Mouse (Mus musculus): ENCODE measurements around the gene Zfp277. TPM values are rescaled to one million over a fixed set of nuclear protein-coding genes. Genes with fewer than 3 reads are reported as not detected.

The Zfp277 gene
- total RNA-seq (2022) = 10 to 100 TPM; 19.8 to 23.3 (median 20.0) TPM

- peak; percentile 95 to 100 for DNase-seq (ENCODE audit: low spot score in 2 of 2)
These were observed at the start of gene Zfp277, which contains the start of gene Dock4 for GRCm38 (mm10) chr12:40445648-40446449. Zfp277 (minus strand) TSS chr12:40445902. Dock4 (plus strand) TSS chr12:40445952.

- no peak for DNase-seq (ENCODE audit: low spot score in 2 of 2)
These were observed 40.5 kb upstream of the Zfp277 start for GRCm38 (mm10) chr12:40486047-40486837.

GRCm38 (mm10) chr12:40485210-40485609 lies 39.5 kb upstream of the Zfp277 start:
- no peak for DNase-seq (ENCODE audit: low spot score in 2 of 2)

DNA sequence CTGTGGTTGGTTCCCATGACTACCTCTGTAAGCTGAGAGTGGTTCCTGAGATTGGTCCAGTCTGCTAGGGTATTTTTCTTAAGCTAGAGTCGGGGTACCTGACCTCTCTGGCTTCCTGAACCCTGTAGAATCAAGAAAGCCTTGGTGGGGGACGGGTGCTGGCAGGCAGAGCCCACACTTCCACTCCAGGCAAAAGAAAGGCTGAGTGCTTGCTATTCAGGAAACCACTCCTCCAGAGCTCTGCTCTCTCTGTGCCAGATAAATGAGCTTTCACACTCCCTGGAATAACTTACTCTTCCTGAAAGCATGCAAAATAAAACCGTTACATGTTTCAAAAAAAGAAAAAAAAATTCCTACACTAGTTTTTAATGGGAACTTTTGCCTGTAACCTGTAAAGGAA lies 38.5 kb upstream of the Zfp277 start:
- peak in 1 of 2 experiments; percentile 47 for DNase-seq (ENCODE audit: low spot score in 2 of 2)

DNA sequence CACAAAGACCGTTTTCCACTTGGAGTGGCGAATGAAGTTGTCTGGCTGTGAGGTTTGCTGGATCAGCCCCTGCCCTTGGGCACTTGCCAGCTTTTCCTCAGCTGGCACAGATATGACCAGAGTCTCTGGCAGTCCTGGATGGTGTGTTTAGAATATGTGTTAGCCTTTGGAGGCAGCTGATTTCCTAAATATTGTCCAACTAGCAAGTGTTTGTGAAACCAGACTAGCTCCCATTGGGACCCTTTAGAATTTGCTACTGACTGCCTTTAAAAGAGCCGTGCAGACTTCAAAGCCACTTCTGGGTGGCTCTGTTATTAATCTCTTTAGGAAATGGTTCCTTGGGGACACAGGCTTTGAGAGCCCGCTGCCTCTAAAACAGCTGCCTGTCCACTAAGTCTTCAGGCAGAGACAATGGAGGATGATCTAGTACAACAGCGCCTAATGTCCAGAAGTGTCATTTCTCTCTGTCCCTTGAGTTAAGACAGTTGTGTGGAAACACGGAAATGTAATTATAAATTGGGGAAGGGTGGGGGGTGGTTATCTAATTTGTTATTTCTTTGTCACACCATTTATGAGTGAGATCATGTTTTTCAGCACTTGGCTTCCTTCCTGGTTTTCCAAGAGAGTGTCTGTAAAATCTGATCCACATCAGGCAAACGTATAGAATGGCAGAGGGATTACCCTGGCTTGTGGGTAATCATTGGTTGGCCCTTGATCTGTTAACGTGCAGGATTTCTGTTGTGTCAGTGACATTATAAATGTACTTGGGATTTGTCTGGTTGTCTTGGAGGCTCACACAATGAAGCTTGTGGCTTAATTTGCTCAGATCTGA lies 32.1 kb upstream of the Zfp277 start:
- DNase-seq (ENCODE audit: low spot score in 2 of 2) = no peak

DNA sequence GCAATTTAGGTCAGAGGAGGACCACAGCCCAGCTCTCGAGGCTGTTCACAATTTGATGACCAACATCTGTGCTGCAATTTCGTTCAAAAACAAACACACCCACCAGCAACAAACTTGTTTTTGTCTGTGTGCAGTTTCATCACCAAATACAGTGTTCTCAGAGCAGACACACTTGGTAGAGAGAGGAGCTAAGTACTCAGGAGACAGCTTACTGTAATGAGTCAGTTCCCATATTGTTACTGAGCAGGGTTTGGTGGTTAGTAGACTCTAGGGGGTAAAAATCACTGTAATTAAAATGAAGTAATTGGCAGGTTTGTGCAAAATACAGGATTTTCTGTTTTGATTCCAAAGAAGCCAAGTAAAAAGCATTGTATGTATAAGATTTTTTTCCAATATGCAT lies 28.0 kb upstream of the Zfp277 start:
- no peak for DNase-seq (ENCODE audit: low spot score in 2 of 2)

- no peak for DNase-seq (ENCODE audit: low spot score in 2 of 2)
These were observed 26.1 kb upstream of the Zfp277 start for GRCm38 (mm10) chr12:40471649-40472399.

DNA sequence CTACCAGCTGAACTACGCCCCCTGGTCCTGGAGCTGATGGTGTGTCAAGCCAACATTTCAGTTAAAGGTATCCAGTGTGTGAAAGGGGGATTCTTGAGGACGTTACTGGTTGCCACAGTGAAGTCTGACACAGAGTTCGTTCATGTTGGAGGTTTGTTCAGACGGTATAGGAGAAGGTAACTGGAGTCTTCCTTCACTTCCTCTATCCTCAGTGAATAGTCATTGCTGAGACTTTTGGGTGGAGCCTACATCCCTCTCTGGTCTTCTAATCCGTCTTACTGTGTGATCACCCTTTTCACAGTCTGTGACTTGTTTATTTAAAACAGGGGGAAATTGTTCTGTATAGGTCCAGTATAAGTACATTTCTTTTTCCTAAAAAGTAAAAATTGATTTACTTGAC lies 23.3 kb upstream of the Zfp277 start:
- DNase-seq (ENCODE audit: low spot score in 2 of 2) = no peak

- no peak for DNase-seq (ENCODE audit: low spot score in 2 of 2)
These were observed 22.5 kb upstream of the Zfp277 start for GRCm38 (mm10) chr12:40468235-40468634.

DNA sequence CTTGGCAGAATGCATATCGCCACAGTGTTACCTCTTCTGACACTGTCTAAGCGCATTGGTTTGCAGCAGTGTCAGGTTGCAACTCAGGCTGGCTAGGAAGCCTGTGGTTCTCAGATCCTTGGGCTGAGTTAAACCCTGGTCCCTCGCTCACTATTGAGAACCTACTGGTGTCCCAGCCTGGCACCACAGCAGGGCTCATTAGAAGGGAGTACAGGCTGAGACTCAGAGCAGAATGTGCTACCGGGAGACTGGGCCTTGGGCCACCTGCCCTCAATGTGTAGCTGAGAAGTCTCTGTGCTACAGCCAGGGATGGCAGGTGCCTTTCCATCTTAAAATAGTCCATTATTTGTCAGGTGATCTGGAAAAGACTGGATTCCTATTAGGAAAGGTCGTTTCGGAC lies 18.6 kb upstream of the Zfp277 start:
- peak in 1 of 2 experiments; percentile 50 for DNase-seq (ENCODE audit: low spot score in 2 of 2)

GRCm38 (mm10) chr12:40463828-40464227 lies 18.1 kb upstream of the Zfp277 start:
- DNase-seq (ENCODE audit: low spot score in 2 of 2) = no peak

DNA sequence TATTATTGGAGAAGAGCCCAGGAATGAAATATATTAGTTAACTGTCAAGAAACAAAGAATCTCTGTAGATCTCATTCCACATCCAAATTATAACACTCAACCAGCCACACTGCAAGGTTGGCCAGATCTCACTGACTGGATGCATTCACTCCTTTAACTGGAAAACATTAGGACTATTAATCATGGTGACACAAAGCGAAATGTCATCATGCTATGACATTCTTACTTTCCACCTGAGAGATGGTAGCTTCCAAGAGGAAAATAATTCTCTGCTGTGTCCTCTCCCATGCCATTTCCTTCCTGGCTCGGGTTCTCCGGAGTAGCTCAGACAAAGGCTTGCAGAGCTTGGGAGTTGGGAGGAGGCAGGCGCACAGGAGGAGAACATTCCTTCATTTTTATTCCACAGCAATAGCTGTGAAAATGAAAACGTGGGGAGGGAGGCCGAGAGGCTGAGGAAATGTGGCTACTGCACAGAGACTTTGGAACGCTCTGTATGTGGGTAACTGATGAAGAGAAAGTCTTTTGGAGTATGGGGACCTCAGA lies 17.1 kb upstream of the Zfp277 start:
- no peak for DNase-seq (ENCODE audit: low spot score in 2 of 2)

DNA sequence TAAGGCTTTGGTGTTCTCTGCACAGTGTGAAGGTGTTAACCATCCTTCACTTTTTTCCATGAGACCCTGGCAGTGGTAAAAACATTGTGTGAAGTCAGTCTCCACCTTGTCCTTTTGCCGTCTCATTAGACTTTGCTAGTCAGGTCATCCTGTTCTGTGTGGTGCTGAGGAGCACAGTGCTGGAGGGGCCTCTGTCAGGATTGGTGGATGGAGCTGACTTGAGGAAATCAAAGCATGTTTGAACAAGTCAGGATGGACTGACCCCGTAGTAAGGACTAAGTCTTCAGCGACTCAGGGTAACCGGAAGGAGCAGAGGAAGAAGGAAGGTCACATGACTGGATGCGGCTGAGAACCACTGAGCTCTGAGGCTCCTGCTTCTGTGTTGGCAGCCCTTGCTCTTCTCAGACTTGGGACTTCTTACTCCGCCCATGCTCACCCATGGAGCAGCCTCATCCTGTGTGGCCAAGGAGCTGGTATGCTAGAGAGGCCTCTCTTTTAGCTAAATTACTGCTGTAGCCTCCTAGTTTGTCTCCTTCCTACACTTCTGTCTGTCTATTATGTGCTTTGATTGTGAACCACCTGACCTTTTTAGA lies 14.1 kb upstream of the Zfp277 start:
- DNase-seq (ENCODE audit: low spot score in 2 of 2) = no peak

DNA sequence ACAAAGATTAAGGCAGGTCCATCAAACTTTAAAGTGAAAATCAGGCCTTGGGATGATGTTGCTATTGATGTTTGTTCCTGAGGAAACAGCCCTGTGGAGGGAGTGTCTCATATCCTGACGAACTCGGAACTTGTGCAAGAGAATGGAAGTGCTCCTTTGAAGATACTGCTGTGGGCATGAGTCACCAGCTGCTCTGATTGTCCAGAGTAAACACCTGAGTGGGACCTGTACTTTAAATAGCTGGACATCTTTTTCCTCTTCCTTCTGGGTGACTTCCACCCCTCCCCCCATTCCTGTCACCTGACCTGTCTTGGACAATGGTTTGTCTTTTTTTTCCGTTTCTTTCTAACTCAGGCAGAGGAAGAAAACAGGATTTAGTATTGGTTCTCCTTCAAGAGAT lies 13.3 kb upstream of the Zfp277 start:
- no peak for DNase-seq (ENCODE audit: low spot score in 2 of 2)

- no peak for DNase-seq (ENCODE audit: low spot score in 2 of 2)
These were observed 10.8 kb upstream of the Zfp277 start for GRCm38 (mm10) chr12:40456517-40456916.

DNA sequence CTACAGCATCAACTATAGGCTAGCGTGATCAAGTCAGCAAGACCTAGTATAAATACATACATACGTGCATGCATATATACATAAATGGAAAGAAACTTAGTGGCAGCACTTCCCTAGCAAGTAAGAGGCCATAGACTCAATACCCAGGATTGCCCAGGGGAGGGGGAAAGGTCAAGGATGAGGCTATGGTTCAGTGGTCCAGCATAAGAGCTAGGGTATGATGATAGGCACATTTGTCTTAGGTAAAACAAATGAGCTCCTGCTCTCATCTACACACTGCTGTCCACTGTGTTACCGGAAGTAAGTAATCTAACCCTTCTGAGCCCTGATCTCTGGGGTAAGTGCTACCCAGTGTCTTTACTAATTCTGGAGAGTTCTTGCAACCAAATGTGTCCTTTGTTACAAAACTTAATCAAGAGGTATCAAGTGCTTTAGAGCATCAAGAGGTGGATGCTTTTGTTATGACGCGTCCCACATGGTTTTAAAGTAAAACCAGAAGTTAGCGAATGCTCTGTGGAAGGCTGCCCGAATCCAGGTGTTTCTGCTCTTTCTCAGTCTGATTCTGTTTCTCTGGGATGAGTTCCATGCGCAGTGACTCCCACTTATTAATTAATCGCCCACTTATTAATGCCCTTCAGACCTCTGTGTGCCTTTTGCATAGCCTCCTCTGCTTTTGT lies 3.6 kb upstream of the Zfp277 start:
- DNase-seq (ENCODE audit: low spot score in 2 of 2) = no peak

DNA sequence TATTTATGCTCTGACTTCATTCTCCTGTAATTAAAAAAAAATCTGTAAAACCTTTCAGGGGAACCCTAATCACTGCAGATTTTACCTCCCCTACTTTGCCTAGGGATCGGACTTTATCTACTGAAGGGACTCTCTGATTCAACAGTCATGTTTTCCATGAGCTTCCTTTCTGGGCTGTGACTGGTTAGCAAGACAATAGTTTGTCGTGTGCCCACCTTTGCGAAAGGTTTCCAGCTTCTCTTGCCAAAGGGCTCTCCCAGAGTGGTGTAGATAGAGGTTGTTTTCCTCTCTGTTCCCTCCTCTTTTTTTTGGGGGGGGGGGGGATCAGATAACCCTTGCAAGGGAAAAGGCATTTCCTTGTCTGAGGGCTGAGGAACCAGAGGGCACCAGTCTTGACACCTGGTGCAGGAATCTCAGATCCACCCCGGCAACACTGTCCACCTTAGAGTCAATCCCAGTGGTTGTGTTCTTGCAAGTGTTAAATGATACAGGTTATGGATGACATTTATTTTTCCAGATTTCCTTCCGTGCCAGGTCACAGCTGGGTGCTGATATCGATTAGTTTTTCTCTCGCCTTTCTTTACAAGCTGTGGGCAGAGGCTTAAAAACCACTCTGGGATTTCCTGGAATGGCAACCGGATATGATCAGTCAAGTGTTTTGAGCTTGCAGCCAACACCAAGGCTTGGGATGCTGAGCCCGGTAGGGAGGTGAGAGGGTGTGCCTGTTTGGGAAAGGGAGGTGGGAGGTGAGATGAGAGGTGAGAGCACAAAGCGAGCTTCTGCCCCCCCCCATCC lies 2.1 kb upstream of the Zfp277 start:
- no peak for DNase-seq (ENCODE audit: low spot score in 2 of 2)

- no peak for DNase-seq (ENCODE audit: low spot score in 2 of 2)
These were observed 1.0 kb upstream of the Zfp277 start for GRCm38 (mm10) chr12:40446450-40447381.
